Mouse (Mus musculus): ENCODE results near the gene Spp2. TPM values are rescaled to one million over a fixed set of nuclear protein-coding genes. Genes with fewer than 3 reads are reported as not detected.

Gene Spp2
- polyA plus RNA-seq, 1 experiment, result not detected

DNA sequence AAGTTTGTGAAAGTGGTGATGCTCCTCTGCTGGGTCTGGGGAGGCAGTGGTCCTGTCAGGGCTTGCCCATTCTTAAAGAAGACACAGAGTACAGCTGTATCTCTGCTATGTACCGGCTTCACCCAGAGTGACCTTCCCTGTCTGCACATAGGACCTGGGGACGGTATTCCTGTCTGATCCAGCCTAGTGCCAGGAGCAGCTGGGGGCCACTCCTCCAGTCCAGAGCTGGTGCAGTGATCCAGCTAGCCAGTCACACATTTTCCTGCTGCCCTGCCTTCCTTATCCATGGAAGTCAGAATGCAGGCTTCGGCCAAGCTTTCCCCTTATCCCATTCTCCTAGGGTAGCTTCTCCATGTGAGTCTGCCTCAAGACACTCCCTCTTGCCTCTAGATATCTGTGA lies 49.0 kb downstream of the Spp2 start:
- Histone ChIP-seq H3ac (ENCODE audit: control insufficient read depth, insufficient read length) (no peak overlapping the region), H3K79me2 (ENCODE audit: control insufficient read depth, insufficient read depth) (no peaks in the 10 kb centered on the region), H3K4me3 (no peak overlapping the region), H3K27me3 (ENCODE audit: control insufficient read depth, insufficient read depth, insufficient read length) (no peaks in the 10 kb centered on the region), H3K36me3 (ENCODE audit: control insufficient read depth, insufficient read depth) (no peaks in the 10 kb centered on the region), H3K4me2 (ENCODE audit: low read depth) (no peak overlapping the region)
- TF ChIP-seq CEBPB (IDR thresholded peaks at IDR 0.05; ENCODE audit: insufficient read depth, poor library complexity, severe bottlenecking) (no peak), MAX (IDR thresholded peaks at IDR 0.05; ENCODE audit: low read depth) (no peak), POLR2AphosphoS2 (IDR thresholded peaks at IDR 0.05; ENCODE audit: insufficient read length, low read depth) (no peak), REST (IDR thresholded peaks at IDR 0.05; ENCODE audit: insufficient read depth, insufficient read length) (no peak), TCF3 (IDR thresholded peaks at IDR 0.05; ENCODE audit: insufficient read length, low read depth) (no peak), MYOG (IDR thresholded peaks at IDR 0.05; ENCODE audit: control insufficient read depth in 1 of 3, insufficient read depth in 1 of 3, insufficient read length in 2 of 3, low read depth in 2 of 3) (no peak), TCF12 (IDR thresholded peaks at IDR 0.05; ENCODE audit: insufficient read depth, poor library complexity, severe bottlenecking) (no peak), SRF (IDR thresholded peaks at IDR 0.05; ENCODE audit: control insufficient read depth, insufficient read length, low read depth) (no peak), MYOD1 (IDR thresholded peaks at IDR 0.05; ENCODE audit: control insufficient read depth in 1 of 3, insufficient read length in 2 of 3, low read depth in 2 of 3) (no peak), USF1 (IDR thresholded peaks at IDR 0.05; ENCODE audit: low read depth) (no peak), POLR2A (IDR thresholded peaks at IDR 0.05; ENCODE audit: insufficient read length, low read depth) (no peak), E2F4 (IDR thresholded peaks at IDR 0.05; ENCODE audit: insufficient read depth) (no peak)

- TF ChIP-seq MAX (IDR thresholded peaks at IDR 0.05; ENCODE audit: low read depth), result no peak
- TF ChIP-seq CEBPB (IDR thresholded peaks at IDR 0.05; ENCODE audit: insufficient read depth, poor library complexity, severe bottlenecking), result no peak
- no peak for TF ChIP-seq TCF3 (IDR thresholded peaks at IDR 0.05; ENCODE audit: insufficient read length, low read depth)
- TF ChIP-seq USF1 (IDR thresholded peaks at IDR 0.05; ENCODE audit: low read depth), result no peak
- no peak for TF ChIP-seq TCF12 (IDR thresholded peaks at IDR 0.05; ENCODE audit: insufficient read depth, poor library complexity, severe bottlenecking)
- no peak for TF ChIP-seq MYOD1 (IDR thresholded peaks at IDR 0.05; ENCODE audit: control insufficient read depth in 1 of 3, insufficient read length in 2 of 3, low read depth in 2 of 3)
- TF ChIP-seq POLR2AphosphoS2 (IDR thresholded peaks at IDR 0.05; ENCODE audit: insufficient read length, low read depth), result no peak
- no peak for TF ChIP-seq SRF (IDR thresholded peaks at IDR 0.05; ENCODE audit: control insufficient read depth, insufficient read length, low read depth)
- TF ChIP-seq POLR2A (IDR thresholded peaks at IDR 0.05; ENCODE audit: insufficient read length, low read depth), result no peak
- no peak for TF ChIP-seq E2F4 (IDR thresholded peaks at IDR 0.05; ENCODE audit: insufficient read depth)
- no peak for TF ChIP-seq MYOG (IDR thresholded peaks at IDR 0.05; ENCODE audit: control insufficient read depth in 1 of 3, insufficient read depth in 1 of 3, insufficient read length in 2 of 3, low read depth in 2 of 3)
- TF ChIP-seq REST (IDR thresholded peaks at IDR 0.05; ENCODE audit: insufficient read depth, insufficient read length), result no peak
- Histone ChIP-seq H3K27me3 (ENCODE audit: control insufficient read depth, insufficient read depth, insufficient read length) (no peaks in the 10 kb centered on the region), H3K4me2 (ENCODE audit: low read depth) (no peak overlapping the region)
These were observed 49.8 kb downstream of the Spp2 start for GRCm38 (mm10) chr1:88456451-88457072.

DNA sequence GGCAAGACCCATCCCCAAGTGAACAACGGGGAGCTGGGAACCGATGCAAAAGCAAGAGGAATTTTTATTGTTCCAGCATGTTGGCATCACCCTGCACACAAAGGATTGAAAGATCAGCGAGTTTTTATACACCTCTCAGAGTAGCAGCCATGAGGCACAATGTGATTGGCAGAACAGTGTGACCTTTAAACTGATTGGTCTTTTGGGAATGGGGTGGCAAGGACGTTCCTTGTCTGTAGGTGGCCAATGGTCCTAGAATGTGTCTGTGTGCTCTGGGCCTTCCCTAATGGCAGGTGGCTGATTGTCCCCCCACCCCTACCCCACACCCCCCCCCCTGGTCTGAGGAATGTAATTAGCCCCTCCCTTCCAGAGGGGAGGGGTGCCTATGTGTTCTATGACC lies 52.4 kb downstream of the Spp2 start:
- Histone ChIP-seq H3K79me2 (ENCODE audit: control insufficient read depth, insufficient read depth) (no peaks in the 10 kb centered on the region), H3K36me3 (ENCODE audit: control insufficient read depth, insufficient read depth) (no peaks in the 10 kb centered on the region), H3K27me3 (ENCODE audit: control insufficient read depth, insufficient read depth, insufficient read length) (no peaks in the 10 kb centered on the region), H3K4me2 (ENCODE audit: low read depth) (no peak overlapping the region), H3K4me3 (no peak overlapping the region), H3ac (ENCODE audit: control insufficient read depth, insufficient read length) (no peak overlapping the region)
- TF ChIP-seq REST (IDR thresholded peaks at IDR 0.05; ENCODE audit: insufficient read depth, insufficient read length), result no peak
- TF ChIP-seq SRF (IDR thresholded peaks at IDR 0.05; ENCODE audit: control insufficient read depth, insufficient read length, low read depth), result no peak
- no peak for TF ChIP-seq POLR2A (IDR thresholded peaks at IDR 0.05; ENCODE audit: insufficient read length, low read depth)

More at GRCm38 (mm10) chr1:88456451-88457072, 49.8 kb downstream of the Spp2 start:
- H3K79me2 ChIP-seq (ENCODE audit: control insufficient read depth, insufficient read depth), result no peaks in the 10 kb centered on the region
- no peaks in the 10 kb centered on the region for H3K36me3 ChIP-seq (ENCODE audit: control insufficient read depth, insufficient read depth)
- H3ac ChIP-seq (ENCODE audit: control insufficient read depth, insufficient read length), result no peak overlapping the region
- no peak overlapping the region for H3K4me3 ChIP-seq

GRCm38 (mm10) chr1:88459655-88460054 lies 52.9 kb downstream of the Spp2 start:
- Histone ChIP-seq H3K4me2 (ENCODE audit: low read depth) (no peak overlapping the region), H3K4me3 (no peak overlapping the region), H3K79me2 (ENCODE audit: control insufficient read depth, insufficient read depth) (no peaks in the 10 kb centered on the region), H3K36me3 (ENCODE audit: control insufficient read depth, insufficient read depth) (no peaks in the 10 kb centered on the region), H3K27me3 (ENCODE audit: control insufficient read depth, insufficient read depth, insufficient read length) (no peaks in the 10 kb centered on the region), H3ac (ENCODE audit: control insufficient read depth, insufficient read length) (no peak overlapping the region)
- no peak for TF ChIP-seq SRF (IDR thresholded peaks at IDR 0.05; ENCODE audit: control insufficient read depth, insufficient read length, low read depth)
- TF ChIP-seq CEBPB (IDR thresholded peaks at IDR 0.05; ENCODE audit: insufficient read depth, poor library complexity, severe bottlenecking), result no peak
- no peak for TF ChIP-seq POLR2A (IDR thresholded peaks at IDR 0.05; ENCODE audit: insufficient read length, low read depth)
- TF ChIP-seq MYOG (IDR thresholded peaks at IDR 0.05; ENCODE audit: control insufficient read depth in 1 of 3, insufficient read depth in 1 of 3, insufficient read length in 2 of 3, low read depth in 2 of 3), result no peak
- TF ChIP-seq REST (IDR thresholded peaks at IDR 0.05; ENCODE audit: insufficient read depth, insufficient read length), result no peak
- TF ChIP-seq POLR2AphosphoS2 (IDR thresholded peaks at IDR 0.05; ENCODE audit: insufficient read length, low read depth), result no peak
- no peak for TF ChIP-seq TCF3 (IDR thresholded peaks at IDR 0.05; ENCODE audit: insufficient read length, low read depth)
- TF ChIP-seq MAX (IDR thresholded peaks at IDR 0.05; ENCODE audit: low read depth), result no peak
- no peak for TF ChIP-seq TCF12 (IDR thresholded peaks at IDR 0.05; ENCODE audit: insufficient read depth, poor library complexity, severe bottlenecking)

- Histone ChIP-seq H3K27me3 (ENCODE audit: control insufficient read depth, insufficient read depth, insufficient read length) (no peaks in the 10 kb centered on the region), H3K36me3 (ENCODE audit: control insufficient read depth, insufficient read depth) (no peaks in the 10 kb centered on the region), H3K79me2 (ENCODE audit: control insufficient read depth, insufficient read depth) (no peaks in the 10 kb centered on the region), H3ac (ENCODE audit: control insufficient read depth, insufficient read length) (no peak overlapping the region), H3K4me3 (no peak overlapping the region), H3K4me2 (ENCODE audit: low read depth) (no peak overlapping the region)
- TF ChIP-seq USF1 (IDR thresholded peaks at IDR 0.05; ENCODE audit: low read depth) (no peak), MAX (IDR thresholded peaks at IDR 0.05; ENCODE audit: low read depth) (no peak), MYOD1 (IDR thresholded peaks at IDR 0.05; ENCODE audit: control insufficient read depth in 1 of 3, insufficient read length in 2 of 3, low read depth in 2 of 3) (no peak), CEBPB (IDR thresholded peaks at IDR 0.05; ENCODE audit: insufficient read depth, poor library complexity, severe bottlenecking) (no peak), TCF3 (IDR thresholded peaks at IDR 0.05; ENCODE audit: insufficient read length, low read depth) (no peak), TCF12 (IDR thresholded peaks at IDR 0.05; ENCODE audit: insufficient read depth, poor library complexity, severe bottlenecking) (no peak), E2F4 (IDR thresholded peaks at IDR 0.05; ENCODE audit: insufficient read depth) (no peak), SRF (IDR thresholded peaks at IDR 0.05; ENCODE audit: control insufficient read depth, insufficient read length, low read depth) (no peak), POLR2A (IDR thresholded peaks at IDR 0.05; ENCODE audit: insufficient read length, low read depth) (no peak), MYOG (IDR thresholded peaks at IDR 0.05; ENCODE audit: control insufficient read depth in 1 of 3, insufficient read depth in 1 of 3, insufficient read length in 2 of 3, low read depth in 2 of 3) (no peak), POLR2AphosphoS2 (IDR thresholded peaks at IDR 0.05; ENCODE audit: insufficient read length, low read depth) (no peak), REST (IDR thresholded peaks at IDR 0.05; ENCODE audit: insufficient read depth, insufficient read length) (no peak)
These were observed 54.3 kb downstream of the Spp2 start for GRCm38 (mm10) chr1:88461096-88461495.
